Mouse (Mus musculus): Measurements from ENCODE around the gene Gm20441. TPM values are rescaled to one million over a fixed set of nuclear protein-coding genes. Genes with fewer than 3 reads are reported as not detected.

Gm20441 gene
- not detected for polyA plus RNA-seq (2017; shearing (Covaris generic))

GRCm38 (mm10) chr10:75780769-75781578 is at the start of gene Gm20441, which contains the start of gene Gstt3:
Gene Gm20441, minus strand, starts transcription at chr10:75780954.
Gene Gstt3, minus strand, starts transcription at chr10:75781414.

DNA sequence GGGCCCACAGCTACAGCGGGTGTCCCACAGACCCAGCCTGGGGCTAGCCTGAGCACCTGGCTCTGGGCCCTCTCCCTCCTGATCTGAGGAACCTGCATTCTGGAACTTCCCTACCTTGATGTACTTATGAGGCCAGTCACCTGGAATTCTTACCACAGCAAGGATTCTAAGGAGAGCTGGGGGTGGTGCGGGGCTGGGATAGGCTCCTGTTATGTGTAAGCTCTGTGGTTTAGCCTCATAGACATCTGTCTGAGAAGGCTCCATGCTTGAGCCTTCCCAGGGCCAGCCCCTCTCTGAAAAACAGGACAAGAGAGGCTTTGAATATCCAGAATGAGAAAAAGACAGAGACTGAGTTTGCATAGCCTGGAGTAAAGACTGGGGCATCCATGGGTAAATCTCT is 41.7 kb upstream of the Gm20441 start, which contains the start of gene Gstt4:
Gstt4 (minus strand) TSS at position 101 of the 400 bp plus-strand sequence.

GRCm38 (mm10) chr10:75798176-75798696 is 17.5 kb upstream of the Gm20441 start, which contains the start of gene Gstt1:
Gene Gstt1, minus strand, starts transcription at chr10:75798584.

DNA sequence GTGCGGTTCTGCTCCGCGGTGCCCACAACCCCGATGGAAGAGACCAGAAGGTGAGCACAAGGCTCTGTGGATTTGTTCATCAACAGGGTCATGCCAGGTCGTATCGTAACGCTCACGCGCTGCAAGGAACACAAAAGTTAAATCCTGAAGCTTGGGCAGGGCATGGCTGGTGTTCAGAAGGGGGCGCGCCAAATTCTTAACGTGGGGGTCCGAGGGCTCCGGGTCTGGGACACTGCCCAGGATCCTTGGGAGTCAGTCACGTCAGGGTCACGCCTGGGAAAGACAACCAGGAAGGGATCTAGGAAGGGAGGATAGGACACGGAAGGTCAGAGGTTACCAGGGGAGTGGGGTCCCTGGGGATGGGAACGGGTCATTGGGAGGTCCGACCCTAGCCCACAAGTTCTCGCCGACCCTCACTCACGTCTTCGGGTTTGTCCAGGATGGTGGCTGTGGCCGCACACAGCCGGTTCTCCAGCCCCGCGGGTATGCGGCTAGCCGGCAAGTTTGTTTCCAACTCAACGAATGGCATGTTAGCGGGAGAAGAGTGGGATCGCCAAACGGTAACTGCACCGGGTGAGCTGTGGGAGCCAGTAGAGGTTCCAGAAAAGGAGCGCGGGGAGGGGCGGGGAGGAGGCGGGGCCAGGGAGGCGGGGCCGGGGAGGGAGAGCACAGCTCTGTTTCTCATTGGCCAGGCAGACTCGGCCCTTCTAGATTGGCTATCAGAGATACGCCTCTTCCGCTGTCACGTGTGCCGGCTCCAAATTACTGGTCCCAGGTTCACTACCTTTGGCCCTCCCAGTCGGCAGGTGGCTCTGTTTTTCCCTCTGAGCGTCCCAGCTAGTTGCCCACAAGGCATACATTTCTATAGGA is 7.7 kb downstream of the Gm20441 start, which contains the start of gene Ddt:
Ddt (minus strand) TSS at position 620 of the 870 bp plus-strand sequence.

GRCm38 (mm10) chr10:75763682-75764518 is 16.9 kb downstream of the Gm20441 start, which contains the start of gene Cabin1:
Gene Cabin1, minus strand, starts transcription at chr10:75764341.

Other genes starting within 250 kb of the Gm20441 start
- gene Lrrc75b, start 220.6 kb downstream of the Gm20441 start, polyA plus RNA-seq (2017; shearing (Covaris generic)), result 0.09 TPM
- 1.9 TPM for gene Ggt1, start 219.3 kb downstream of the Gm20441 start, polyA plus RNA-seq (2017; shearing (Covaris generic))
- gene Ggt5, start 191.6 kb downstream of the Gm20441 start, polyA plus RNA-seq (2017; shearing (Covaris generic)), result 1.3 TPM
- 34.6 TPM for gene Susd2, start 136.9 kb downstream of the Gm20441 start, polyA plus RNA-seq (2017; shearing (Covaris generic))
- gene Cabin1, start 16.6 kb downstream of the Gm20441 start, polyA plus RNA-seq (2017; shearing (Covaris generic)), result 65.0 TPM
- gene Ddt, start 7.5 kb downstream of the Gm20441 start, polyA plus RNA-seq (2017; shearing (Covaris generic)), result 77.2 TPM
- 13.3 TPM for gene Gstt3, start 460 bp upstream of the Gm20441 start, polyA plus RNA-seq (2017; shearing (Covaris generic))
- 0.66 TPM for gene Gstt1, start 17.6 kb upstream of the Gm20441 start, polyA plus RNA-seq (2017; shearing (Covaris generic))
- gene Gstt4, start 41.6 kb upstream of the Gm20441 start, polyA plus RNA-seq (2017; shearing (Covaris generic)), result not detected
- 70.0 TPM for gene Gstt2, start 56.5 kb upstream of the Gm20441 start, polyA plus RNA-seq (2017; shearing (Covaris generic))
- 618 TPM for gene Mif, start 79.3 kb upstream of the Gm20441 start, polyA plus RNA-seq (2017; shearing (Covaris generic))
- gene Derl3, start 112.5 kb upstream of the Gm20441 start, polyA plus RNA-seq (2017; shearing (Covaris generic)), result 2.0 TPM
- gene Smarcb1, start 140.7 kb upstream of the Gm20441 start, polyA plus RNA-seq (2017; shearing (Covaris generic)), result 112 TPM
- 58.8 TPM for gene Chchd10, start 152.2 kb upstream of the Gm20441 start, polyA plus RNA-seq (2017; shearing (Covaris generic))
- 10.4 TPM for gene Mmp11, start 155.5 kb upstream of the Gm20441 start, polyA plus RNA-seq (2017; shearing (Covaris generic))
- gene Gm867, start 159.7 kb upstream of the Gm20441 start, polyA plus RNA-seq (2017; shearing (Covaris generic)), result not detected
- 0.98 TPM for gene Vpreb3, start 162.1 kb upstream of the Gm20441 start, polyA plus RNA-seq (2017; shearing (Covaris generic))
- 1.9 TPM for gene Gm5134, start 173.6 kb upstream of the Gm20441 start, polyA plus RNA-seq (2017; shearing (Covaris generic))

Data from inflammation-experienced regulatory T-cells, adult 16 weeks (primary cell).